Mouse (Mus musculus) liver, adult 10 weeks (tissue): ENCODE data around the gene Phf8. TPM values are rescaled to one million over a fixed set of nuclear protein-coding genes. Genes with fewer than 3 reads are reported as not detected.

Experiments
- polyA plus RNA-seq: library from polyadenylated mRNA; stranded (reverse); fragments of 350-450 nt; fragmentation: Illumina TruSeq; extraction: RNeasy Lipid Tissue Mini Kit (QIAGEN cat#74804); gene quantifications from one replicate; pipeline ENCODE4 v1.2.3, GENCODE M21; 2014; ENCODE audit warnings: low read depth, low replicate concordance

Gene Phf8
- 13.3 TPM for polyA plus RNA-seq

DNA sequence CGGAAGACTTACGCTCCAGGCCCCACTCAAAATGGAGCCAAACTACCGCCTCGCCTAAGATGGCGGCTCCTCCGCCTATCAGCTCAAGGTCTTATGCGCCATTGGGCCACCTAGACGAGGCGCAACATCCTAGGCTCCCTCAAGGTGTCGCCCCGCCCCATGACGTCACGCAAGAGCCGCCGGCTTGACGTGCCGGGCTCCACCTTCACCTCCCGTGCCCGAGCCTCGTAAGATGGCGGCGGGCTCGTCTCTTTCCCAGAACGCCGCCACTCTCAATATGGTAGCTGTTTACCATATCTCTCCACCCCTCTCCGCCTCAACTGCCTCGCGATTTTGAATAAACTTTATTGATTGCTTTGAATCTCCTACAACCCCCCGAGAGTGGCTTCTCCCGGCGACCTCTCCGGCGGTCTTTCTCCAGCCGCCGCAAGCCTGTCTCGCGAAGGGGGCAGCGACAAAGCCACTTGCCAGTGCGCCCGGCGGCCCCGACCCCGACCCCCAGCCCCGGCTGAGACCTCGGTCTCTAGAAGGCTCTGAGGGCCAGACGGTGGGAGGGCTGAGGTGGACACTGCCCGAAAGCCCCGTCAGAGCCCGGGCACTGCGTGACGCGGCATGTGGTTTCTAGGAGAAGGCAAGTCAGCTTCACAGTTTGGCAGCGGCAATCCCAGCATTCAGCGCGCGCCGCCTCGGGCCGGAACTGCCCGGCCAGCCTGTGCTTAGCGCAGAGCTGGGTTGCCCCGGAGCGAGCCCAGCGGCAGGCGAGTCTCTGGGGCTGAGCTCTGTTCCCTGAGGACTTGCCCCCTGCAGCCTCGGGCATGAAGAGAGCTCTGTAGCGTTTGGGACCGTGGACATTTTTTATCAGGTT is at the start of gene Phf8:
Gene Phf8, plus strand, starts transcription at position 215 of the 865 bp plus-strand sequence.

Other genes starting within 250 kb of the Phf8 start
- gene Fam120c, start 176.5 kb upstream of the Phf8 start, polyA plus RNA-seq = 2.9 TPM